Mouse (Mus musculus) lung, embryonic 14.5 days (tissue): ENCODE measurements around the gene Kcne2. TPM values are rescaled to one million over a fixed set of nuclear protein-coding genes. Genes with fewer than 3 reads are reported as not detected.

Experiments used
- ATAC-seq: fragments of 200-750 bp; cut with Nextera tagmentation; 2 replicates; pipeline ENCODE4 v1.8.0; 2017; ENCODE audit warnings: mild to moderate bottlenecking, moderate TSS enrichment, moderate library complexity; ENCODE audit not compliant: insufficient read depth
- DNase-seq: peaks from one replicate; pipeline ENCODE4 v3.0.0-alpha.2; 2015
- H3K27ac ChIP-seq: fragments of 300-500 bp; sonication (generic); 2 replicates; pipeline ENCODE4 v1.5.1; 2014; ENCODE audit warnings: low read depth, mild to moderate bottlenecking, moderate library complexity
- H3K27me3 ChIP-seq: fragments of 300-500 bp; sonication (generic); 2 replicates; pipeline ENCODE4 v1.6.1; 2014; ENCODE audit warnings: low read length, control low read depth; ENCODE audit not compliant: insufficient read depth
- H3K36me3 ChIP-seq: fragments of 300-500 bp; sonication (generic); 2 replicates; pipeline ENCODE4 v1.6.1; 2014; ENCODE audit warnings: control low read depth; ENCODE audit not compliant: insufficient read depth
- H3K4me1 ChIP-seq: fragments of 300-500 bp; sonication (generic); 2 replicates; pipeline ENCODE4 v1.6.1; 2014; ENCODE audit warnings: antibody characterized with exemption, control low read depth; ENCODE audit not compliant: insufficient read depth
- H3K4me2 ChIP-seq: fragments of 300-500 bp; sonication (generic); 2 replicates; pipeline ENCODE4 v1.6.1; 2014; ENCODE audit warnings: mild to moderate bottlenecking
- H3K4me3 ChIP-seq: fragments of 300-500 bp; sonication (generic); 2 replicates; pipeline ENCODE4 v1.5.1; 2014; ENCODE audit warnings: low read depth, low read length
- H3K9ac ChIP-seq: fragments of 300-500 bp; sonication (generic); 2 replicates; pipeline ENCODE4 v1.6.1; 2014
- H3K9me3 ChIP-seq: fragments of 300-500 bp; sonication (generic); 2 replicates; pipeline ENCODE4 v1.6.1; 2016; ENCODE audit warnings: low read depth, low read length, control low read depth
- CTCF ChIP-seq: IDR thresholded peaks from 2 replicates; pipeline ENCODE4 v1.5.1; 2016; ENCODE audit warnings: antibody characterized with exemption, low read depth
- WGBS: fragments of 180-500 bp; shearing (Covaris S2); extraction: QIAGEN DNeasy Blood & Tissue Kit; methylation state at CpG from one replicate; pipeline ENCODE4 v1.1.7; 2014; 5-methylcytosine and 5-hydroxymethylcytosine counted together
- polyA plus RNA-seq: library from polyadenylated mRNA; unstranded; fragments of >200 nt; fragmentation: Nextera tagmentation; extraction: Ambion mirVana; gene quantifications from 2 replicates; pipeline ENCODE4 v1.2.1, GENCODE M21; 2014

Gene Kcne2
- polyA plus RNA-seq, 1 experiment from 2014 or later, result 0.21 TPM

DNA sequence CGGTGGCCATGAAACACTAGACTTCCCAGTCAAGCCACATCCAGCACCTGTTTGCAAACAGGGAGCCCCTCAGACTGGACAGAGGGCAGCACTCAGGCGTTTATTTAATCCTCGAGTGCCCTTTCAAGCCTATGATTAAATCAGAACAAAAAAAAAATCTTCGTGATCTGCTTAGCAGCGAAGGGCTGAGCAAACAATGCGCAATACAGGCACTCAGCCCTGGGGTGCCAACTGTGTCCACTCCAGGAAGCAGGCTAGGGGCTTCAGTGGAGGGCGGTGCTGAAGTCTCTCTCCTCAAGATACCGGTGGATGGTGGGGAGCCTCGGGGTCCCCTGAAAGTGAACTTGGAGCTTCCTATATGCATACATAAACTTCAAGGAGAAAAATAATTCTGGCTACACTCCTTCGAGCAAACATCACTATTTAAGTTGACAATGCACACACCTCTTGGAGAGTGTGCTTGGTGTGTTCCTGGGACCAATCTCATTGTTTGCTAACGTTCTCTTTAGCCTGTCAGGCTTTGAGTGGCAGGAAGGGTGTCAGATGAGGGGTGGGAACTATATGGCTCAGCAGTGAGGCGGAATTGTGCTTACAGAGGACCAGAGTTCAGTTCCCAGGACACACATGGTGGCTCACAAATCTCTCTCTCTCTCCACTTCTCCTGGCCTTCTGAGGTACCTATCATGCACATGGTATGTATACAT, 2.2 kb downstream of the Kcne2 start:
- no peaks in the 10 kb centered on the region for H3K9me3 ChIP-seq
- ATAC-seq, result peak; percentile 56; the same call in 1 of the 2 replicates
- no peak for TF ChIP-seq CTCF
- 43% methylated on average over 12 of the region's 12 CpGs for WGBS
- H3K4me1 ChIP-seq, result no peaks in the 10 kb centered on the region
- H3K36me3 ChIP-seq, result no peaks in the 10 kb centered on the region
- H3K27me3 ChIP-seq, result no peaks in the 10 kb centered on the region
- H3K27ac ChIP-seq, result no peak overlapping the region
- H3K9ac ChIP-seq, result no peak overlapping the region
- H3K4me3 ChIP-seq, result no peak overlapping the region
- peak; percentile 30 for DNase-seq
- H3K4me2 ChIP-seq, result peak overlapping the region; percentile 33

DNA sequence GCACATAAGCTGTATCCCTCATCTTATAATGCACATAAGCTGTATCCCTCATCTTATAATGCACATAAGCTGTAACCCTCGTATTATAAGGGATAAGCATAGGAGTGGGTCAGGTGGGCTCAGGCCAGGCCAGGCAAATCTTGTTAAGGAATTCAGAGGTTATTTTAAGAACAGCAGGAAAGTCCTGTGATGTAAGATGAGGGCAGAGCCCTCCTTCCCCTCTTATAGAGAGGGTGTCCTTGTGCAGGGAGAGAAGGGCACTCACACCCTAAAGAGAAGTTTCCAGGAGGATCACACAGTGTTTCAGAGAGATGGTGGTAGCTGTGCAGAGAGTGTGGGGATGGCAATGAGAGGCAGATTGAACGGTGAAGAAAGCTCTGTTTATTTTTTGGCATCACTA, 3.1 kb downstream of the Kcne2 start:
- WGBS, result 55% methylated on average over 2 of the region's 2 CpGs
- Histone ChIP-seq H3K27ac (no peak overlapping the region), H3K4me1 (no peaks in the 10 kb centered on the region), H3K9me3 (no peaks in the 10 kb centered on the region), H3K36me3 (no peaks in the 10 kb centered on the region), H3K27me3 (no peaks in the 10 kb centered on the region), H3K9ac (no peak overlapping the region), H3K4me3 (no peak overlapping the region), H3K4me2 (no peak overlapping the region)
- DNase-seq, result no peak
- no peak for TF ChIP-seq CTCF
- no peak for ATAC-seq

DNA sequence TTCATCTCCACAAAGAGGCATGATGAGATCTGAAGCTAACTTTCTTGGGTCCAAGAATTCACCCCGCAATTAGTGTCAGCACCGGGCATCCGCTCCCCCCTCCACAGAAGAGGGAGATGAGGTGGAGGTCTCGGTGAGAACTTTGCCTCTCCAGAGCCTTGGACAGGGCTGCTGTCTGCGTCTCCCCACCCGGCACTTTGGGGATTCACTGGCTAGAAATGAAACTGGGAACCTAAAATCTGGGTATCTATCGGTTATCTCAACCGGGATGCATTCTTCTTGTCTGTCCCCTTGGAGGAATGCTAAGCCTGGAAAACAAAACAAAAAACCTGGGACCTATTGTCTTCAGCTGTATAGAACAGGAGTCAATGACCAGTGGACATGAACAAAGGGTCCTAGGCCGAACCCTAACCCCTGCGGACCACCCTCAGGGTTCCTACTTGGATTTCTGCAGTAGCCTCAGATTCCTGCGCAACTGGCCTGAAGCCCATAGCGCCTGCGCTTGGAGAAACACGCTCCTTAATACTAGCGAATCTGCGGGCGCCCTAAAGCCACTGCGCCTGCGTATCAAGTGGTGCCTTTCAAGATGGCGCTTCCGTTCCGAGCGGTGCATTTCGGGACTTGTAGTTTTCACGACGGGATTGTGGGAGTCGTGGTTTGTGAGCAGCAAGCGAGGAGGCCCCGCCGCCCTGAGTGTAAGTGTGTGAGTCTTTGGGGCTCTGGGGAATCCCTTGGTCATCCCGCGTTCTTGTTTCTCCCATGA, 8.6 kb downstream of the Kcne2 start, which contains the start of gene Smim11:
TSS of gene Smim11 (plus strand) at position 638 of the 763 bp plus-strand sequence.
- no peaks in the 10 kb centered on the region for H3K27me3 ChIP-seq
- H3K4me3 ChIP-seq, result peak within 1 kb of the TSS; percentile 58
- 0 out of 2 replicates have a peak, but pooled peaks cover 7% of the 10 kb centered on the region for H3K36me3 ChIP-seq
- H3K27ac ChIP-seq, result peak within 1 kb of the TSS; percentile 67; the same call in 1 of the 2 replicates
- TF ChIP-seq CTCF, result no peak
- peak; percentile 99 for DNase-seq
- H3K4me2 ChIP-seq, result peak within 1 kb of the TSS; percentile 92
- 7% methylated on average over 32 of the region's 32 CpGs for WGBS
- no peaks in the 10 kb centered on the region for H3K9me3 ChIP-seq
- H3K4me1 ChIP-seq, result peaks cover 3% of the 10 kb centered on the region; the same call in 1 of the 2 replicates
- peak within 1 kb of the TSS; percentile 63 for H3K9ac ChIP-seq
- peak; percentile 93 for ATAC-seq

DNA sequence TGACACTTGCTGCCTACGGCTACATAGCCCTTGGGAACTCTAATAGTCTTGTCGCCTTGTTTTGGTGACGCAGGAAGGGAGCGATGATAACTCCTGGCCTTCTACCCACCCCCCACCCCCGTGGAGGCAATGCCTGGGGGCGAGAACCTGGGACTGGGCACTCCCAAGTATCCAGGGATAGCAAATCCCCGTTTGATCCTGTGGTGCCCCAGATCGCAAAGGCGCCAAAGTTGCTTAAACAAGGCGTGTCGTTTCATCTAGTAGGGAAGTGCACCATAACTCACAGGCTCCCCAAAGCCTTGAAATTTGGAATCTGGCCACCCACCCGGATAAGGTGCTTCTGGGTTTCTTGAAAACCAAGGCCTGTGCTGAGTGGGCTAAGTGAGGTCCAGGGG, 9.2 kb downstream of the Kcne2 start:
- no peak for TF ChIP-seq CTCF
- ATAC-seq (peak; percentile 71), DNase-seq (peak; percentile 45)
- Histone ChIP-seq H3K4me1 (peaks cover 3% of the 10 kb centered on the region; the same call in 1 of the 2 replicates), H3K9ac (peak overlapping the region; percentile 63), H3K4me3 (peak overlapping the region; percentile 58), H3K27me3 (no peaks in the 10 kb centered on the region), H3K27ac (peak overlapping the region; percentile 9; the same call in 1 of the 2 replicates), H3K9me3 (no peaks in the 10 kb centered on the region), H3K4me2 (peak overlapping the region; percentile 92), H3K36me3 (peaks cover 8% of the 10 kb centered on the region; the same call in 1 of the 2 replicates)
- WGBS, result under 1% methylated on average over 12 of the region's 12 CpGs

GRCm38 (mm10) chr16:92301989-92302388, 9.8 kb downstream of the Kcne2 start:
- Histone ChIP-seq H3K36me3 (peaks cover 14% of the 10 kb centered on the region), H3K27ac (peak overlapping the region; percentile 19; the same call in 1 of the 2 replicates), H3K9ac (peak overlapping the region; percentile 63), H3K27me3 (no peaks in the 10 kb centered on the region), H3K9me3 (no peaks in the 10 kb centered on the region), H3K4me3 (peak overlapping the region; percentile 58), H3K4me2 (peak overlapping the region; percentile 92), H3K4me1 (peaks cover 3% of the 10 kb centered on the region; the same call in 1 of the 2 replicates)
- ATAC-seq (no peak), DNase-seq (peak; percentile 61)
- no peak for TF ChIP-seq CTCF
- 29% methylated on average over 5 of the region's 5 CpGs for WGBS

GRCm38 (mm10) chr16:92302506-92302905, 10.3 kb downstream of the Kcne2 start:
- Histone ChIP-seq H3K4me3 (no peak overlapping the region), H3K4me1 (peaks cover 3% of the 10 kb centered on the region; the same call in 1 of the 2 replicates), H3K9me3 (no peaks in the 10 kb centered on the region), H3K9ac (no peak overlapping the region), H3K27ac (no peak overlapping the region), H3K4me2 (peak overlapping the region; percentile 92), H3K36me3 (peaks cover 19% of the 10 kb centered on the region), H3K27me3 (no peaks in the 10 kb centered on the region)
- TF ChIP-seq CTCF, result no peak
- ATAC-seq, result no peak
- 59% methylated on average over 5 of the region's 5 CpGs for WGBS
- no peak for DNase-seq

- DNase-seq, result no peak
- Histone ChIP-seq H3K4me2 (no peak overlapping the region), H3K9ac (no peak overlapping the region), H3K36me3 (peaks cover 39% of the 10 kb centered on the region), H3K9me3 (no peaks in the 10 kb centered on the region), H3K27me3 (no peaks in the 10 kb centered on the region), H3K27ac (no peak overlapping the region), H3K4me1 (peaks cover 3% of the 10 kb centered on the region; the same call in 1 of the 2 replicates), H3K4me3 (no peak overlapping the region)
- 92% methylated on average over 2 of the region's 2 CpGs for WGBS
- ATAC-seq, result no peak
- TF ChIP-seq CTCF, result peak; percentile 37; the same call in 1 of the 2 replicates
Measured at GRCm38 (mm10) chr16:92305519-92305918, 13.3 kb downstream of the Kcne2 start.
